Mouse (Mus musculus): ENCODE measurements at regions not wholly inside any gene's neighbourhood (a gene's known extent, or its start where the extent isn't known, plus 50 kb on each side); places are given as distances from the start of the nearest gene placed in this dataset.

GRCm38 (mm10) chr16:13034136-13034535 is 75.3 kb upstream of the Ercc4 start:
- H3K4me2 ChIP-seq (ENCODE audit: low read depth) = no peak overlapping the region
- H3K4me3 ChIP-seq = no peak overlapping the region
- H3K36me3 ChIP-seq (ENCODE audit: control insufficient read depth, insufficient read depth) = no peaks in the 10 kb centered on the region
- H3K27me3 ChIP-seq (ENCODE audit: control insufficient read depth, insufficient read depth, insufficient read length) = no peaks in the 10 kb centered on the region
- TF ChIP-seq CEBPB (IDR thresholded peaks at IDR 0.05; ENCODE audit: insufficient read depth, poor library complexity, severe bottlenecking) = no peak
- no peak for TF ChIP-seq E2F4 (IDR thresholded peaks at IDR 0.05; ENCODE audit: insufficient read depth)
- no peak for TF ChIP-seq SRF (IDR thresholded peaks at IDR 0.05; ENCODE audit: control insufficient read depth, insufficient read length, low read depth)
- no peak for TF ChIP-seq MYOD1 (IDR thresholded peaks at IDR 0.05; ENCODE audit: control insufficient read depth in 1 of 3, insufficient read length in 2 of 3, low read depth in 2 of 3)
- TF ChIP-seq USF1 (IDR thresholded peaks at IDR 0.05; ENCODE audit: low read depth) = no peak
- TF ChIP-seq POLR2A (IDR thresholded peaks at IDR 0.05; ENCODE audit: insufficient read length, low read depth) = no peak
- no peak for TF ChIP-seq POLR2AphosphoS2 (IDR thresholded peaks at IDR 0.05; ENCODE audit: insufficient read length, low read depth)
- no peak for TF ChIP-seq REST (IDR thresholded peaks at IDR 0.05; ENCODE audit: insufficient read depth, insufficient read length)
- TF ChIP-seq MYOG (IDR thresholded peaks at IDR 0.05; ENCODE audit: control insufficient read depth in 1 of 3, insufficient read depth in 1 of 3, insufficient read length in 2 of 3, low read depth in 2 of 3) = no peak
- H3ac ChIP-seq (ENCODE audit: control insufficient read depth, insufficient read length) = no peak overlapping the region
- H3K79me2 ChIP-seq (ENCODE audit: control insufficient read depth, insufficient read depth) = no peaks in the 10 kb centered on the region

GRCm38 (mm10) chr16:13036596-13036995 is 72.9 kb upstream of the Ercc4 start:
- H3ac ChIP-seq (ENCODE audit: control insufficient read depth, insufficient read length) = no peak overlapping the region
- H3K36me3 ChIP-seq (ENCODE audit: control insufficient read depth, insufficient read depth) = no peaks in the 10 kb centered on the region
- H3K4me2 ChIP-seq (ENCODE audit: low read depth) = no peak overlapping the region
- H3K27me3 ChIP-seq (ENCODE audit: control insufficient read depth, insufficient read depth, insufficient read length) = no peaks in the 10 kb centered on the region
- no peaks in the 10 kb centered on the region for H3K79me2 ChIP-seq (ENCODE audit: control insufficient read depth, insufficient read depth)
- TF ChIP-seq POLR2AphosphoS2 (IDR thresholded peaks at IDR 0.05; ENCODE audit: insufficient read length, low read depth) (no peak), MYOG (IDR thresholded peaks at IDR 0.05; ENCODE audit: control insufficient read depth in 1 of 3, insufficient read depth in 1 of 3, insufficient read length in 2 of 3, low read depth in 2 of 3) (no peak), MAX (IDR thresholded peaks at IDR 0.05; ENCODE audit: low read depth) (no peak), POLR2A (IDR thresholded peaks at IDR 0.05; ENCODE audit: insufficient read length, low read depth) (no peak), TCF3 (IDR thresholded peaks at IDR 0.05; ENCODE audit: insufficient read length, low read depth) (no peak), USF1 (IDR thresholded peaks at IDR 0.05; ENCODE audit: low read depth) (no peak), MYOD1 (IDR thresholded peaks at IDR 0.05; ENCODE audit: control insufficient read depth in 1 of 3, insufficient read length in 2 of 3, low read depth in 2 of 3) (no peak), REST (IDR thresholded peaks at IDR 0.05; ENCODE audit: insufficient read depth, insufficient read length) (no peak), SRF (IDR thresholded peaks at IDR 0.05; ENCODE audit: control insufficient read depth, insufficient read length, low read depth) (no peak), CEBPB (IDR thresholded peaks at IDR 0.05; ENCODE audit: insufficient read depth, poor library complexity, severe bottlenecking) (no peak), E2F4 (IDR thresholded peaks at IDR 0.05; ENCODE audit: insufficient read depth) (no peak), TCF12 (IDR thresholded peaks at IDR 0.05; ENCODE audit: insufficient read depth, poor library complexity, severe bottlenecking) (no peak)
- H3K4me3 ChIP-seq = no peak overlapping the region

GRCm38 (mm10) chr16:13040312-13041100 is 69.0 kb upstream of the Ercc4 start:
- Histone ChIP-seq H3K4me3 (no peak overlapping the region), H3K79me2 (ENCODE audit: control insufficient read depth, insufficient read depth) (no peaks in the 10 kb centered on the region), H3K27me3 (ENCODE audit: control insufficient read depth, insufficient read depth, insufficient read length) (peaks cover 4% of the 10 kb centered on the region), H3K36me3 (ENCODE audit: control insufficient read depth, insufficient read depth) (no peaks in the 10 kb centered on the region), H3ac (ENCODE audit: control insufficient read depth, insufficient read length) (no peak overlapping the region), H3K4me2 (ENCODE audit: low read depth) (no peak overlapping the region)
- TF ChIP-seq MAX (IDR thresholded peaks at IDR 0.05; ENCODE audit: low read depth) (no peak), USF1 (IDR thresholded peaks at IDR 0.05; ENCODE audit: low read depth) (no peak), MYOD1 (IDR thresholded peaks at IDR 0.05; ENCODE audit: control insufficient read depth in 1 of 3, insufficient read length in 2 of 3, low read depth in 2 of 3) (no peak), REST (IDR thresholded peaks at IDR 0.05; ENCODE audit: insufficient read depth, insufficient read length) (no peak), POLR2A (IDR thresholded peaks at IDR 0.05; ENCODE audit: insufficient read length, low read depth) (no peak), CEBPB (IDR thresholded peaks at IDR 0.05; ENCODE audit: insufficient read depth, poor library complexity, severe bottlenecking) (no peak), SRF (IDR thresholded peaks at IDR 0.05; ENCODE audit: control insufficient read depth, insufficient read length, low read depth) (no peak), TCF3 (IDR thresholded peaks at IDR 0.05; ENCODE audit: insufficient read length, low read depth) (no peak), E2F4 (IDR thresholded peaks at IDR 0.05; ENCODE audit: insufficient read depth) (no peak), TCF12 (IDR thresholded peaks at IDR 0.05; ENCODE audit: insufficient read depth, poor library complexity, severe bottlenecking) (no peak), MYOG (IDR thresholded peaks at IDR 0.05; ENCODE audit: control insufficient read depth in 1 of 3, insufficient read depth in 1 of 3, insufficient read length in 2 of 3, low read depth in 2 of 3) (no peak), POLR2AphosphoS2 (IDR thresholded peaks at IDR 0.05; ENCODE audit: insufficient read length, low read depth) (no peak)

- H3ac ChIP-seq (ENCODE audit: control insufficient read depth, insufficient read length) = no peak overlapping the region
- no peak overlapping the region for H3K4me2 ChIP-seq (ENCODE audit: low read depth)
- H3K27me3 ChIP-seq (ENCODE audit: control insufficient read depth, insufficient read depth, insufficient read length) = peaks cover 4% of the 10 kb centered on the region
- no peaks in the 10 kb centered on the region for H3K36me3 ChIP-seq (ENCODE audit: control insufficient read depth, insufficient read depth)
- TF ChIP-seq MYOD1 (IDR thresholded peaks at IDR 0.05; ENCODE audit: control insufficient read depth in 1 of 3, insufficient read length in 2 of 3, low read depth in 2 of 3) = no peak
- H3K79me2 ChIP-seq (ENCODE audit: control insufficient read depth, insufficient read depth) = no peaks in the 10 kb centered on the region
- H3K4me3 ChIP-seq = no peak overlapping the region
Measured at GRCm38 (mm10) chr16:13041356-13041755, 68.1 kb upstream of the Ercc4 start.

GRCm38 (mm10) chr16:13045079-13045590 is 64.3 kb upstream of the Ercc4 start:
- H3K4me3 ChIP-seq = no peak overlapping the region

More at GRCm38 (mm10) chr16:13045079-13045590, 64.3 kb upstream of the Ercc4 start:
- TF ChIP-seq E2F4 (IDR thresholded peaks at IDR 0.05; ENCODE audit: insufficient read depth) (no peak), MAX (IDR thresholded peaks at IDR 0.05; ENCODE audit: low read depth) (no peak), USF1 (IDR thresholded peaks at IDR 0.05; ENCODE audit: low read depth) (no peak), TCF12 (IDR thresholded peaks at IDR 0.05; ENCODE audit: insufficient read depth, poor library complexity, severe bottlenecking) (no peak), SRF (IDR thresholded peaks at IDR 0.05; ENCODE audit: control insufficient read depth, insufficient read length, low read depth) (no peak), POLR2AphosphoS2 (IDR thresholded peaks at IDR 0.05; ENCODE audit: insufficient read length, low read depth) (no peak), REST (IDR thresholded peaks at IDR 0.05; ENCODE audit: insufficient read depth, insufficient read length) (no peak), POLR2A (IDR thresholded peaks at IDR 0.05; ENCODE audit: insufficient read length, low read depth) (no peak), CEBPB (IDR thresholded peaks at IDR 0.05; ENCODE audit: insufficient read depth, poor library complexity, severe bottlenecking) (no peak), MYOD1 (IDR thresholded peaks at IDR 0.05; ENCODE audit: control insufficient read depth in 1 of 3, insufficient read length in 2 of 3, low read depth in 2 of 3) (no peak), TCF3 (IDR thresholded peaks at IDR 0.05; ENCODE audit: insufficient read length, low read depth) (no peak), MYOG (IDR thresholded peaks at IDR 0.05; ENCODE audit: control insufficient read depth in 1 of 3, insufficient read depth in 1 of 3, insufficient read length in 2 of 3, low read depth in 2 of 3) (no peak)
- H3K79me2 ChIP-seq (ENCODE audit: control insufficient read depth, insufficient read depth) = no peaks in the 10 kb centered on the region
- H3K4me2 ChIP-seq (ENCODE audit: low read depth) = no peak overlapping the region
- no peaks in the 10 kb centered on the region for H3K36me3 ChIP-seq (ENCODE audit: control insufficient read depth, insufficient read depth)
- peaks cover 4% of the 10 kb centered on the region for H3K27me3 ChIP-seq (ENCODE audit: control insufficient read depth, insufficient read depth, insufficient read length)
- no peak overlapping the region for H3ac ChIP-seq (ENCODE audit: control insufficient read depth, insufficient read length)

Data from myocyte (in vitro differentiated cells).